Mouse (Mus musculus) CH12.LX (cell line): Measurements from ENCODE around the gene Aldh3b2.

Source experiments
- CHD1 ChIP-seq: IDR thresholded peaks from 2 replicates; pipeline ENCODE4 v1.6.1; 2012; ENCODE audit warnings: low read depth, low read length, improper control_type of control experiment, inconsistent platforms
- CTCF ChIP-seq, 2 experiments: IDR thresholded peaks in 1 of 2; conservative IDR thresholded peaks in 1 of 2; 2 replicates each; pipeline ENCODE4 v1.5.1; 2011 to 2012; ENCODE audit warnings: low read depth in 2 of 2, low read length in 2 of 2, improper control_type of control experiment in 1 of 2, inconsistent platforms in 1 of 2, mild to moderate bottlenecking in 1 of 2, moderate library complexity in 1 of 2
- ELF1 ChIP-seq: IDR thresholded peaks from 2 replicates; pipeline ENCODE4 v1.6.1; 2014; ENCODE audit warnings: low read depth, mild to moderate bottlenecking, inconsistent platforms, low read length, improper control_type of control experiment
- EP300 ChIP-seq: IDR thresholded peaks from 2 replicates; pipeline ENCODE4 v1.6.1; 2011; ENCODE audit warnings: low read length, improper control_type of control experiment
- MAX ChIP-seq: IDR thresholded peaks from 2 replicates; pipeline ENCODE4 v1.6.1; 2011; ENCODE audit warnings: low read length, improper control_type of control experiment
- NELFE ChIP-seq: IDR thresholded peaks from 2 replicates; pipeline ENCODE4 v1.6.1; 2011; ENCODE audit warnings: low read depth, low read length, improper control_type of control experiment
- POLR2AphosphoS2 ChIP-seq: IDR thresholded peaks from 2 replicates; pipeline ENCODE4 v1.6.1; 2011; ENCODE audit warnings: low read depth, low read length, improper control_type of control experiment
- RCOR1 ChIP-seq: conservative IDR thresholded peaks from 2 replicates; pipeline ENCODE4 v1.6.1; 2012; ENCODE audit warnings: low read depth, mild to moderate bottlenecking, inconsistent platforms, low read length, improper control_type of control experiment
- UBTF ChIP-seq: IDR thresholded peaks from 2 replicates; pipeline ENCODE4 v1.6.1; 2012; ENCODE audit warnings: low read depth, mild to moderate bottlenecking, inconsistent platforms, low read length, improper control_type of control experiment, moderate library complexity
- USF2 ChIP-seq: conservative IDR thresholded peaks from 2 replicates; pipeline ENCODE4 v1.6.1; 2011; ENCODE audit warnings: low read depth, low read length, improper control_type of control experiment
- ZMIZ1 ChIP-seq: IDR thresholded peaks from 2 replicates; pipeline ENCODE4 v1.6.1; 2012; ENCODE audit warnings: low read depth, mild to moderate bottlenecking, inconsistent platforms, low read length, improper control_type of control experiment

DNA sequence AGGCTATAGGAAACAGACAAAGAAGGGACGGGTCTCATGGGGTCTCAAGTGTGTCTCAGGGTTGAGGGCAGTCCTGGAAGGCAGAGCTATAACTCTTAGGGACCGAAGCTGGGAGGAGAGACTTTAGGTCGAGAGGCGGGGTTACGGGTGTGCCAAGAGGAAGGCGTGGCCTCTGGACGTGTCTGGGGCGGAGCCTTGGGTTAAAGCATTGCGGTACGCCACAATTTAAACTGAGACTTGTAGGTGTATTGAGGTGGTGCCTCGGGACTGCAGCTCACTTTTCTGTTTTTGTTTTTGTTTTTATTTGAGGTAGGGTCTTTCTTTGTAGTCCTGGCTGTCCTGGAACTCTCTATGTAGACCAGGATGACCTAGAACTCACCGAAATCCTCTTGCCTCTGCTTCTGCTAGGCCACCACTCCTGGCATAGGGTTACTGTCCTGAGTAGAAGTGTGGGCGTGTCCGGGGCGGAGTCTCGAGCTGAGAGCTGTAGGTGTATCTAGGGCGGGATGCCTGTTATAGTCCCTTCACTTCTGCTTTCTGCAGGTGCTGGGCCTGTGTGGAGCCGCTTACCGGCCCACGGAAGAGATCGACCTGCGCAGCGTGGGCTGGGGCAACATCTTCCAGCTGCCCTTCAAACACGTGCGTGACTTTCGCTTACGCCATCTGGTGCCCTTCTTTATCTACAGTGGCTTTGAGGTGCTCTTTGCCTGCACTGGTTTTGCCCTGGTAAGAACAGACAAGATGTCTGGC, 29.0 kb upstream of the Aldh3b2 start:
- no peak for TF ChIP-seq EP300
- no peak for TF ChIP-seq CHD1
- TF ChIP-seq NELFE, result no peak
- TF ChIP-seq ELF1, result peak; percentile 38; the same call in 1 of the 2 replicates
- TF ChIP-seq POLR2AphosphoS2, result no peak
- TF ChIP-seq CTCF (conservative IDR thresholded peaks at IDR 0.05 in 1 of 2, IDR thresholded peaks at IDR 0.05 in 1 of 2; ENCODE audit: low read depth in 2 of 2, low read length in 2 of 2), result peak in 1 of 2 experiments; percentile 21; a peak in 1 of 4 replicates
- peak; percentile 90 for TF ChIP-seq MAX
- no peak for TF ChIP-seq ZMIZ1
- no peak for TF ChIP-seq RCOR1
- TF ChIP-seq UBTF, result no peak
- no peak for TF ChIP-seq USF2
